Mouse (Mus musculus): ENCODE measurements at regions not wholly inside any gene's neighbourhood (a gene's known extent, or its start where the extent isn't known, plus 50 kb on each side); places are given as distances from the start of the nearest gene placed in this dataset.

DNA sequence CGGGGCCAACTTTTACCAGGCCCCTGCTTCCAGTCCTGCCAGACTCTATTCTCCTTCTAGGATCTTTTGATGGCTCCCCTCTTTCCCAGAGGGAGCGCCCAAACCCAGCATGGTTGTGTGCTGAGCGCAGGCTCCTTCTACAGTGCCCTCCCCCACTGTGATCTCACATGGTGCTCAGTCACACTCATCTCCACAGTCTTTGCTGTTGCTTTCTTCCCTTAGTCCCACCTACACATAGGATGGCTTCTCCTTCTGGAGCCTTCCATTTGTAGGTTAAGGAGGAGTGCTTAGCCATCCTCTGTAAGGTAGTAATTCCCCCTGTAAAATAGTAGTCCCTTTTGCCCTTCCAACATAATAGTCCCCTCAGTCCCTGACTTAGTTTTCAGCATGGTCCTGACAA lies 222.2 kb upstream of the Zfp64 start:
- H3K27me3 ChIP-seq: peaks cover 37% of the 10 kb centered on the region

DNA sequence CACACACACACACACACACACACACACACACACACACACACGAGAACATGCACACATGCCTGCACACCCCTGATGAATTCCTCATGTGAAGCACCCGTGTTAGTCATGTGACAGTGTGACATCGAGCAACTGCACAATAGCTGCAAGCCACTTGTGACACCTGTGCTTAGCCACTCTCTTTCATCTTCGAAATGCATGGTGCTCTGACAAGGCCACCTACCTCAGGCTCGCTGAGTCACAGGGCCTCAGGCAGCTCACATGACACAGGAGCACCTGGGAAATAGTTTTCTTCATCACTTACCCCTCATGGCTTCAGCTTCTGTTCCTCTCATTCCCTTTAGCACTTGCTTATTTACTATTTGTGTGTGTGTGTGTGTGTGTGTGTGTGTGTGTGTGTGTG lies 213.4 kb upstream of the Zfp64 start:
- Histone ChIP-seq H3K4me1 (replicated peaks) (no peaks in the 10 kb centered on the region), H3K9ac (replicated peaks) (no peak overlapping the region), H3K4me3 (replicated peaks) (no peak overlapping the region), H3K9me3 (peaks cover 6% of the 10 kb centered on the region; the same call in 1 of the 2 replicates), H3K4me2 (no peak overlapping the region), H3K36me3 (no peaks in the 10 kb centered on the region), H3K27me3 (no peaks in the 10 kb centered on the region), H3K27ac (no peak overlapping the region)
- no peak for ATAC-seq (ENCODE audit: insufficient number of reproducible peaks, insufficient read depth, low FRiP score, low TSS enrichment, low read depth)
- 69% methylated on average over 5 of the region's 5 CpGs for WGBS

More for the DNA sequence above, 222.2 kb upstream of the Zfp64 start:
- Histone ChIP-seq H3K36me3 (no peaks in the 10 kb centered on the region), H3K27ac (no peak overlapping the region), H3K4me2 (no peak overlapping the region), H3K9me3 (peaks cover 3% of the 10 kb centered on the region; the same call in 1 of the 2 replicates), H3K9ac (replicated peaks) (no peak overlapping the region), H3K4me3 (replicated peaks) (no peak overlapping the region), H3K4me1 (replicated peaks) (peaks cover 29% of the 10 kb centered on the region)
- WGBS: 85% methylated on average over 3 of the region's 3 CpGs
- no peak for ATAC-seq (ENCODE audit: insufficient number of reproducible peaks, insufficient read depth, low FRiP score, low TSS enrichment, low read depth)

DNA sequence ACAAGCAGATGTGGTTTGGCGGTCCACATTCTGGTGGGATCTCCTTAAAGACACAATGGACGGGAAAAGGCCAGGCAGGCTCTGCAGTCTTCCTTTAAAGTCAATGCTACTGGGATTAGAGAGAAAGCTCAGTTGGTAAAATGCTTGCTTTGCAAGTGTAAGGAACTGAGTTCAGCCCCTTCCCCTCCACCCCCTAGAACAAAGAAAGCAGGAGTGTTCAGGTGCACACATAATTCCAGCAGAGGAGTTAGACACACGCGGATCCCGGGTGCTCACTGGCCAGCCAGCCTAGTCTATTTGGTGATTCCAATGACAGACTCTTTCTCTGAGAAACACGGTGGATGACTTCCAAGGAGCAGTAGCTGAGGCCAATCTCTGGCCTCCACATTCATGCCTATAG lies 213.0 kb upstream of the Zfp64 start:
- Histone ChIP-seq H3K27me3 (no peaks in the 10 kb centered on the region; the same call in 1 of the 2 replicates), H3K9ac (replicated peaks) (no peak overlapping the region), H3K9me3 (peaks cover 6% of the 10 kb centered on the region; the same call in 1 of the 2 replicates), H3K4me3 (replicated peaks) (no peak overlapping the region), H3K4me2 (no peak overlapping the region), H3K36me3 (no peaks in the 10 kb centered on the region), H3K4me1 (replicated peaks) (no peaks in the 10 kb centered on the region), H3K27ac (no peak overlapping the region)
- no peak for ATAC-seq (ENCODE audit: insufficient number of reproducible peaks, insufficient read depth, low FRiP score, low TSS enrichment, low read depth)
- WGBS: 80% methylated on average over 6 of the region's 6 CpGs

DNA sequence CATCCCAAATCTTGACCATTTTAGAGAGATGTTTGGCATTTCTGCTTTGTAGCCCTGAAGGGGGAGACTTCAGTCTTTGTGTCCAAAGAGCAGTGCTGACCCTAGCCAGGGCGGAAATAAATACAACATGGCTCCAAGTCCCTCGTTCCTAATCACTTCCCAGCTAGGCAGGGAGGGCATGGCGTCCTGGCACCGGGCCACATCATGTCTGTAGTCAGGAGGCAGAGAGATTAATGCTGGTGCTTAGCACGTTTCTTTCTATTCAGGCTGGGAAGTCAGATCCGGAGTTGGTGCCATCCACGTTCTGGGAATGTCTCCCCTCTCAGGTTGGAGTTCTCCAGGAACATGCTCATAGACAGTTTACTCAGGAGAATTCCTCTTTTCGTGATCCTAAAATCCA lies 206.3 kb upstream of the Zfp64 start:
- Histone ChIP-seq H3K4me2 (no peak overlapping the region), H3K9me3 (no peaks in the 10 kb centered on the region), H3K27ac (no peak overlapping the region), H3K4me1 (replicated peaks) (peaks cover 15% of the 10 kb centered on the region), H3K4me3 (replicated peaks) (no peak overlapping the region), H3K27me3 (peaks cover 7% of the 10 kb centered on the region; the same call in 1 of the 2 replicates), H3K36me3 (no peaks in the 10 kb centered on the region), H3K9ac (replicated peaks) (no peak overlapping the region)
- no peak for ATAC-seq (ENCODE audit: insufficient number of reproducible peaks, insufficient read depth, low FRiP score, low TSS enrichment, low read depth)
- 76% methylated on average over 8 of the region's 8 CpGs for WGBS

DNA sequence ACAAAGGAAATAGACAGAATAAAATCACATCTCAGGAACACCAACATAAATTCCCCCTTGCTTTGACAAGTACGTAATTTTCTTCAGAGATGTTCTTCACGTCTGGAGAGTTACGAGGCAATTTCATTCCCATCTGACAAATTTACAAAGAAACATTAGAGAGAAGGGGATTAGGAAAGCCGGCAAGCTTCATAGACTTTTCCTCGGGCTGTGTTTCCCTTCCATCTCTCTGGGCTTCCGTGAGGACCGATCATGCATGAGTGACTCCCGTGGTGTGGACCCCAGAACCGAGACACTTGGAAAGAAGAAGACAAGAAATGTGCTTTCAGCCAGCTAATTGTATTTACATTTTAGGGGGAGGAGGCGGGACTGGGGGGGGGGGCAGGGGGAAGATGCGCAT lies 203.4 kb upstream of the Zfp64 start:
- 41% methylated on average over 11 of the region's 11 CpGs for WGBS
- Histone ChIP-seq H3K27ac (no peak overlapping the region), H3K9me3 (no peaks in the 10 kb centered on the region), H3K4me2 (peak overlapping the region; percentile 32), H3K27me3 (peaks cover 7% of the 10 kb centered on the region; the same call in 1 of the 2 replicates), H3K4me1 (replicated peaks) (peaks cover 27% of the 10 kb centered on the region), H3K36me3 (no peaks in the 10 kb centered on the region), H3K9ac (replicated peaks) (no peak overlapping the region), H3K4me3 (replicated peaks) (no peak overlapping the region)
- ATAC-seq (ENCODE audit: insufficient number of reproducible peaks, insufficient read depth, low FRiP score, low TSS enrichment, low read depth): no peak

DNA sequence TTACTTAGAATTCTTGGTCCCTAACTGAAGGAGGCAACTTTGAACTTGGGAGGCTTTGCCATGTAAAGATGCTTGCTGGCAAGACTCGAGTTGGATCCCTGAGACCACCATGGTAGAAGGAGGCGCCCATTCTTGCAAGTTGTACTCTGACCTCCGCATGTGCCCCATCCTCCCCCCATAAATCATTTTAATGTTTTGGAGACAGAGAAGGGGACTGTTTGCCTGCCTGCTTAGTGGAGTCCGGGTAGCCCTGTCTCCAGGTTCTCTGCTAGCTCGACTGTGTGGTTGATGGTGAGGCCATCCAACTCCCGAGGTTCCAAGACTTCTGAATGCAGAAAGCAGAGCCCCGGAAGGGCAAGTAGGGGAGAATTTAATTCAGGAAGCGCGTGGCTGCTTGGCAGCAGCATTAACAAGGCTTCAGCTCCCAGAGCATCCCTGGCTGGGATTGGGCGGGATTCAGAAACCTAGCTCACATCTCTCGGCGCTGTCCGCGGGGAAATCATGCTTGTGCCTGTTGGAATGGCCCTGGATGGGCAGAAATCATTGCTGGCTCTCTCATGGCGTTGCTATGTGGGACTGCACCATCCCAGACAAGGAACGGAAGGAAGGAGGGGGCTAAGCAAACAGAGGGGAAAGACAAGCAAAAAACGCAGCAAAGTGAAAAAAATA lies 202.8 kb upstream of the Zfp64 start:
- no peak overlapping the region for H3K27ac ChIP-seq
- ATAC-seq (ENCODE audit: insufficient number of reproducible peaks, insufficient read depth, low FRiP score, low TSS enrichment, low read depth): no peak
- no peaks in the 10 kb centered on the region for H3K36me3 ChIP-seq
- peak overlapping the region; percentile 32 for H3K4me2 ChIP-seq
- WGBS: 30% methylated on average over 17 of the region's 17 CpGs
- peaks cover 27% of the 10 kb centered on the region for H3K4me1 ChIP-seq (replicated peaks)
- no peaks in the 10 kb centered on the region for H3K9me3 ChIP-seq
- H3K27me3 ChIP-seq: peaks cover 7% of the 10 kb centered on the region; the same call in 1 of the 2 replicates
- no peak overlapping the region for H3K4me3 ChIP-seq (replicated peaks)
- H3K9ac ChIP-seq (replicated peaks): no peak overlapping the region

DNA sequence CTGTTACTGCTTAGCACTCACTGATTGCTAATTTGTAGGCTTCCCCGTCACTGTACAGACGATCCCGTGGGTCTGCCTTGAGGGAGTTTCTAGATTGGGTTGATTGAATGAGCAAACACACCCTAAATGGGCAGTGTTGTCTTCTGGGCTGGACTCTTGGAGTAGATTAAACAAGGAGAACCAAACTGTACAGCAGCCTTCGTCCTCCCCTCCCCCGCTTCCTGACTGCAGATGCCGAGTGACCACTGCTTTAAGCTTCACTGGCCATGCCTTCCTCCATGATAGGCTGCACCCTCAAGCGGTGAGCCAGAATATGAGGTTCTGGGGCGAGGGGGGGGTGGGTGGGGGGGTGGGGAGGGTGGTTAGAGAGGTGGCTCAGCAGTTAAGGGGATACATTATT lies 201.5 kb upstream of the Zfp64 start:
- H3K9ac ChIP-seq (replicated peaks): no peak overlapping the region
- no peaks in the 10 kb centered on the region for H3K9me3 ChIP-seq
- peaks cover 27% of the 10 kb centered on the region for H3K4me1 ChIP-seq (replicated peaks)
- no peak for ATAC-seq (ENCODE audit: insufficient number of reproducible peaks, insufficient read depth, low FRiP score, low TSS enrichment, low read depth)
- H3K27ac ChIP-seq: no peak overlapping the region
- H3K27me3 ChIP-seq: peaks cover 7% of the 10 kb centered on the region; the same call in 1 of the 2 replicates
- H3K4me3 ChIP-seq (replicated peaks): no peak overlapping the region
- 54% methylated on average over 7 of the region's 8 CpGs for WGBS
- H3K4me2 ChIP-seq: no peak overlapping the region
- no peaks in the 10 kb centered on the region for H3K36me3 ChIP-seq

DNA sequence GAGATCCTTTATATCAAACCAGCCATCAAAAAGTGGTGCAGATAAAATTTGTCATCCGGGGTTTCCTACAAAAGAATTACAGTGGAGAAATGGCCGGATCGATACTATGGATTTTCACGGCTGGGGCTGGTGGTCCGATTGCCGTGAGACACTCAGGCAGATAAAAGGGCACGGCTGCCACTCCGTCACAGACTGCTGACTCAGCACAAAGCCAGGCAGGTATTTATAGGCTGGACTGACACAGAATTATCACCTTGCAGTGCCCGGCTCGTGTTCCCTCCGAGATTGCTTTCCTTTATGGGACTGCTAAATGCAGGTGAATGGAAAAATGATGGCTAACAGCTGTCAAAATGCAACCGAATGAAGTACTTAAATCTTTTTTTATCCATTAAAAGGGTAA lies 199.5 kb upstream of the Zfp64 start:
- H3K27me3 ChIP-seq: peaks cover 3% of the 10 kb centered on the region; the same call in 1 of the 2 replicates
- no peak overlapping the region for H3K27ac ChIP-seq
- 49% methylated on average over 12 of the region's 12 CpGs for WGBS
- peak overlapping the region; percentile 8; the same call in 1 of the 2 replicates for H3K4me2 ChIP-seq
- H3K4me3 ChIP-seq (replicated peaks): no peak overlapping the region
- H3K9me3 ChIP-seq: no peaks in the 10 kb centered on the region
- no peak for ATAC-seq (ENCODE audit: insufficient number of reproducible peaks, insufficient read depth, low FRiP score, low TSS enrichment, low read depth)
- no peaks in the 10 kb centered on the region for H3K36me3 ChIP-seq
- H3K9ac ChIP-seq (replicated peaks): no peak overlapping the region
- H3K4me1 ChIP-seq (replicated peaks): peaks cover 31% of the 10 kb centered on the region

DNA sequence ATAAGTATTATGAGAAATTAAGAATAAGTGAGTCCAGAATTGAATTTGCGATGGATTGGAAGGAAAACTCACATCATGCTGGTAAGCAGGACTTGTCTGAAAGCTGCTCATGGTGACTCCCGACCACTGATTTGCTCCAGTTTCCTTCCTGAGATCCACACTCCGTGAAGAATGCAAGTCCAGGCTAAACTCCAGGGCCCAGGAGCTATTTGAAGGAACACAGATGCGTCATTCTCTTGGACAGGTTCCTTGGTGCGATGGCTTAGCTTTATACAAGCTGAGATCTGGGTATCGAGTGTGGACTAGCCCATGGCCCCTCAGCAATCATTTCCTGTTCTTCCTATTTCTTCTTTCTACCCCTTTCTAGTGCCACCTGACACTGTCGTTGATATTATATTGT lies 192.3 kb upstream of the Zfp64 start:
- no peak overlapping the region for H3K27ac ChIP-seq
- 0 out of 2 replicates have a peak, but pooled peaks cover 3% of the 10 kb centered on the region for H3K27me3 ChIP-seq
- no peak overlapping the region for H3K4me2 ChIP-seq
- no peak overlapping the region for H3K9ac ChIP-seq (replicated peaks)
- no peak for ATAC-seq (ENCODE audit: insufficient number of reproducible peaks, insufficient read depth, low FRiP score, low TSS enrichment, low read depth)
- H3K4me3 ChIP-seq (replicated peaks): no peak overlapping the region
- no peaks in the 10 kb centered on the region for H3K36me3 ChIP-seq
- 85% methylated on average over 7 of the region's 7 CpGs for WGBS
- no peaks in the 10 kb centered on the region for H3K9me3 ChIP-seq
- 0 out of 2 replicates have a peak, but pooled peaks cover 4% of the 10 kb centered on the region for H3K4me1 ChIP-seq (replicated peaks)

DNA sequence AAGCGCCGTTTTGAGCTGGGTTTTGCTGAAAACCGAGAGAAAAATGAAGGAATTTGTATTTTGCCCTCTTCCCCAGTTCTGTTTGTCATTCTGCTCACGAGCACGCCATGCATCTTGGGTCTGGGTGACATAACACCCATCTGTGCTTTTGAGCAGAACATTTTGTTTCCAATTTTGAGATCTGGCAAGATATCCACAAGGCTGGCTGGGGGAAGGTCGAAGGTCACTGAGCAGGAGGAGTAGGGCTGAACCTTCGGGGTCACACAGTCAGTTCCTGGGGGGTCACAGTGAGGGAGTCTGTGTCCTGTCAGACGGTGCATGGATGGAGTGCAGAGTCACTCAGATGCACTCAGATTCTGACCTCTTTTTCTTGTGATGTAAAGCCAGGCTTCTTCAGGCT lies 186.8 kb upstream of the Zfp64 start:
- Histone ChIP-seq H3K36me3 (no peaks in the 10 kb centered on the region), H3K4me1 (replicated peaks) (0 out of 2 replicates have a peak, but pooled peaks cover 4% of the 10 kb centered on the region), H3K27ac (no peak overlapping the region), H3K27me3 (no peaks in the 10 kb centered on the region), H3K4me3 (replicated peaks) (no peak overlapping the region), H3K9ac (replicated peaks) (no peak overlapping the region), H3K4me2 (no peak overlapping the region), H3K9me3 (no peaks in the 10 kb centered on the region)
- ATAC-seq (ENCODE audit: insufficient number of reproducible peaks, insufficient read depth, low FRiP score, low TSS enrichment, low read depth): no peak; the same call in 1 of the 2 replicates
- WGBS: 59% methylated on average over 8 of the region's 8 CpGs

DNA sequence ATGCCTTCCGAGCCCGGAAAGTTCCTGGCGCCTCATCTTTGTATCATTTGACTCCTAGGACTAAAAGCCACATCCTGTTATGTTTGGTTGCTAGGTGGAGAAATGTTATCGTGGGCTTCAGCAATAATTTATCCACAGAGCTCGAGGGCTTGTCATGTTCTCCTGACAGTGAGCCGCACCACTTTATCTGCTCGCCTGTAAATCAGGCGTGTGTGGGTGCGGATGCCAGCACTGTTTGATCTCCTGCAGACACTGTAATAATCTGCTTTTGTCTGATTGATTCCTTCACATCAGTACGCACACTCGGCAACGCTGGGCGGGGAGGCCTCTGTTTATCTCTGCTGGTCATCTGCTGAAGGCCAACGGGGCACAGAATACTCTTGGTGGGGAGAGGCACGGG lies 178.5 kb upstream of the Zfp64 start:
- no peaks in the 10 kb centered on the region for H3K36me3 ChIP-seq
- WGBS: 57% methylated on average over 15 of the region's 15 CpGs
- H3K27ac ChIP-seq: no peak overlapping the region
- H3K9me3 ChIP-seq: no peaks in the 10 kb centered on the region
- H3K4me1 ChIP-seq (replicated peaks): peaks cover 5% of the 10 kb centered on the region
- H3K27me3 ChIP-seq: peaks cover 4% of the 10 kb centered on the region; the same call in 1 of the 2 replicates
- no peak for ATAC-seq (ENCODE audit: insufficient number of reproducible peaks, insufficient read depth, low FRiP score, low TSS enrichment, low read depth)
- H3K4me3 ChIP-seq (replicated peaks): no peak overlapping the region
- no peak overlapping the region for H3K4me2 ChIP-seq
- no peak overlapping the region for H3K9ac ChIP-seq (replicated peaks)

DNA sequence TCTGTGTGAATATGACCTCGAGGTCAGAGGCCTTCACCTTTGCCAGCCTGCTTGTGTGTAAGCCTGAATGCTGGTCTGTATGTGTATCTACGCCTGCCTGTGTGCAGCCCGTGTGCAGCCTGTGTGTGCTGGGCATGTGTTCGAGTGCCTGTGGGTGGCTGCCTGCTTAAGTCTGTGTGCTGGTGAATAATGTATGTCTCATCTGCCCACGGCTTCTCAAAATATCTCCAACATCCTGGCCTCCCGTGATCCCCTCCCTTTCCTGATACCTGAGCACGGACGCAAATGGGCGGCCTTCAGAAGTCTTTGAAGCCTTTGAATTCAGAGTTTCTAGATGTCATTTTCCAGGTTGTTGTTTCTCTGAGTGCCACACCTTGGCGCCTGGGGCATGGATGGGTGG lies 170.1 kb upstream of the Zfp64 start:
- Histone ChIP-seq H3K27me3 (no peaks in the 10 kb centered on the region), H3K4me1 (replicated peaks) (0 out of 2 replicates have a peak, but pooled peaks cover 2% of the 10 kb centered on the region), H3K4me3 (replicated peaks) (no peak overlapping the region), H3K27ac (no peak overlapping the region), H3K9me3 (peaks cover 7% of the 10 kb centered on the region; the same call in 1 of the 2 replicates), H3K4me2 (no peak overlapping the region), H3K36me3 (no peaks in the 10 kb centered on the region), H3K9ac (replicated peaks) (no peak overlapping the region)
- ATAC-seq (ENCODE audit: insufficient number of reproducible peaks, insufficient read depth, low FRiP score, low TSS enrichment, low read depth): no peak
- 87% methylated on average over 10 of the region's 10 CpGs for WGBS
